Mouse (Mus musculus): ENCODE measurements around the gene C1ql2. TPM values are rescaled to one million over a fixed set of nuclear protein-coding genes. Genes with fewer than 3 reads are reported as not detected.

The C1ql2 gene
- polyA plus RNA-seq, 1 experiment from 2014 or later = 0.40 TPM

- Histone ChIP-seq H3K36me3 (replicated peaks) (no peaks in the 10 kb centered on the region), H3K4me2 (peak overlapping the region; percentile 59), H3K9ac (0 out of 2 replicates have a peak overlapping the region, but pooled peaks have one; percentile 21), H3K4me1 (peaks cover 36% of the 10 kb centered on the region), H3K27ac (no peak overlapping the region), H3K27me3 (peaks cover 92% of the 10 kb centered on the region), H3K9me3 (no peaks in the 10 kb centered on the region), H3K4me3 (replicated peaks) (peak overlapping the region; percentile 40)
- ATAC-seq (ENCODE audit: low FRiP score) = no peak
- WGBS = 2% methylated on average over 17 of the region's 17 CpGs
Observed at GRCm38 (mm10) chr1:120341811-120342370, 1.5 kb downstream of the C1ql2 start.

GRCm38 (mm10) chr1:120342371-120342821 lies 2.0 kb downstream of the C1ql2 start:
- peaks cover 36% of the 10 kb centered on the region for H3K4me1 ChIP-seq
- peak; percentile 15; the same call in 1 of the 2 replicates for ATAC-seq (ENCODE audit: low FRiP score)
- peak overlapping the region; percentile 40 for H3K4me3 ChIP-seq (replicated peaks)
- H3K9me3 ChIP-seq = no peaks in the 10 kb centered on the region
- H3K4me2 ChIP-seq = peak overlapping the region; percentile 59
- under 1% methylated on average over 34 of the region's 34 CpGs for WGBS
- H3K36me3 ChIP-seq (replicated peaks) = no peaks in the 10 kb centered on the region
- H3K9ac ChIP-seq = 0 out of 2 replicates have a peak overlapping the region, but pooled peaks have one; percentile 21
- peaks cover 87% of the 10 kb centered on the region for H3K27me3 ChIP-seq
- no peak overlapping the region for H3K27ac ChIP-seq

GRCm38 (mm10) chr1:120345001-120345400 lies 4.6 kb downstream of the C1ql2 start:
- Histone ChIP-seq H3K27me3 (peaks cover 61% of the 10 kb centered on the region), H3K9ac (no peak overlapping the region), H3K27ac (no peak overlapping the region), H3K9me3 (no peaks in the 10 kb centered on the region), H3K36me3 (replicated peaks) (no peaks in the 10 kb centered on the region), H3K4me1 (peaks cover 35% of the 10 kb centered on the region), H3K4me3 (replicated peaks) (no peak overlapping the region), H3K4me2 (no peak overlapping the region)
- ATAC-seq (ENCODE audit: low FRiP score) = no peak
- 9% methylated on average over 7 of the region's 7 CpGs for WGBS

GRCm38 (mm10) chr1:120354387-120354786 lies 14.0 kb downstream of the C1ql2 start:
- WGBS = 22% methylated on average over 2 of the region's 2 CpGs

GRCm38 (mm10) chr1:120357371-120358274 lies 17.2 kb downstream of the C1ql2 start:
- H3K9ac ChIP-seq = no peak overlapping the region
- no peak overlapping the region; the same call in 1 of the 2 replicates for H3K4me3 ChIP-seq (replicated peaks)
- H3K4me2 ChIP-seq = peak overlapping the region; percentile 36
- H3K36me3 ChIP-seq (replicated peaks) = no peaks in the 10 kb centered on the region
- WGBS = 5% methylated on average over 16 of the region's 16 CpGs
- H3K27ac ChIP-seq = no peak overlapping the region
- peaks cover 29% of the 10 kb centered on the region for H3K27me3 ChIP-seq
- no peaks in the 10 kb centered on the region for H3K9me3 ChIP-seq
- ATAC-seq (ENCODE audit: low FRiP score) = peak; percentile 85
- H3K4me1 ChIP-seq = peaks cover 14% of the 10 kb centered on the region

More at GRCm38 (mm10) chr1:120354387-120354786, 14.0 kb downstream of the C1ql2 start:
- Histone ChIP-seq H3K4me1 (peaks cover 14% of the 10 kb centered on the region), H3K4me3 (replicated peaks) (no peak overlapping the region), H3K36me3 (replicated peaks) (no peaks in the 10 kb centered on the region), H3K9ac (no peak overlapping the region), H3K27me3 (peaks cover 33% of the 10 kb centered on the region), H3K27ac (no peak overlapping the region), H3K9me3 (no peaks in the 10 kb centered on the region), H3K4me2 (no peak overlapping the region)
- ATAC-seq (ENCODE audit: low FRiP score) = no peak

GRCm38 (mm10) chr1:120363638-120364037 lies 23.3 kb downstream of the C1ql2 start:
- 83% methylated on average over 1 of the region's 1 CpGs for WGBS
- no peak overlapping the region for H3K9ac ChIP-seq
- no peak for ATAC-seq (ENCODE audit: low FRiP score)
- no peaks in the 10 kb centered on the region for H3K36me3 ChIP-seq (replicated peaks)
- no peaks in the 10 kb centered on the region for H3K9me3 ChIP-seq
- no peak overlapping the region for H3K27ac ChIP-seq
- H3K4me3 ChIP-seq (replicated peaks) = no peak overlapping the region
- H3K4me1 ChIP-seq = no peaks in the 10 kb centered on the region
- no peak overlapping the region for H3K4me2 ChIP-seq
- peaks cover 8% of the 10 kb centered on the region; the same call in 1 of the 2 replicates for H3K27me3 ChIP-seq

GRCm38 (mm10) chr1:120368138-120368537 lies 27.8 kb downstream of the C1ql2 start:
- no peaks in the 10 kb centered on the region for H3K27me3 ChIP-seq
- no peaks in the 10 kb centered on the region for H3K9me3 ChIP-seq
- H3K4me3 ChIP-seq (replicated peaks) = no peak overlapping the region
- no peaks in the 10 kb centered on the region for H3K4me1 ChIP-seq
- no peaks in the 10 kb centered on the region for H3K36me3 ChIP-seq (replicated peaks)
- 68% methylated on average over 3 of the region's 3 CpGs for whole genome bisulfite sequencing
- no peak overlapping the region for H3K9ac ChIP-seq
- H3K4me2 ChIP-seq = no peak overlapping the region
- no peak for ATAC-seq (ENCODE audit: low FRiP score)
- no peak overlapping the region for H3K27ac ChIP-seq

- Histone ChIP-seq H3K4me2 (no peak overlapping the region), H3K4me1 (no peaks in the 10 kb centered on the region), H3K9me3 (no peaks in the 10 kb centered on the region), H3K36me3 (replicated peaks) (no peaks in the 10 kb centered on the region), H3K27me3 (no peaks in the 10 kb centered on the region), H3K27ac (no peak overlapping the region), H3K4me3 (replicated peaks) (no peak overlapping the region), H3K9ac (no peak overlapping the region)
- WGBS = 84% methylated on average over 7 of the region's 7 CpGs
- no peak for ATAC-seq (ENCODE audit: low FRiP score)
Observed at GRCm38 (mm10) chr1:120374131-120374530, 33.7 kb downstream of the C1ql2 start.

GRCm38 (mm10) chr1:120374832-120375231 lies 34.5 kb downstream of the C1ql2 start:
- Histone ChIP-seq H3K4me1 (no peaks in the 10 kb centered on the region), H3K27me3 (no peaks in the 10 kb centered on the region), H3K36me3 (replicated peaks) (no peaks in the 10 kb centered on the region), H3K27ac (no peak overlapping the region), H3K9me3 (no peaks in the 10 kb centered on the region), H3K4me2 (no peak overlapping the region), H3K4me3 (replicated peaks) (no peak overlapping the region), H3K9ac (no peak overlapping the region)
- 82% methylated on average over 2 of the region's 2 CpGs for WGBS
- ATAC-seq (ENCODE audit: low FRiP score) = no peak

GRCm38 (mm10) chr1:120385029-120385571 lies 44.7 kb downstream of the C1ql2 start:
- H3K4me1 ChIP-seq = peaks cover 6% of the 10 kb centered on the region; the same call in 1 of the 2 replicates
- H3K9ac ChIP-seq = no peak overlapping the region
- H3K9me3 ChIP-seq = no peaks in the 10 kb centered on the region
- H3K4me3 ChIP-seq (replicated peaks) = no peak overlapping the region
- H3K4me2 ChIP-seq = no peak overlapping the region
- no peak for ATAC-seq (ENCODE audit: low FRiP score)
- no peaks in the 10 kb centered on the region for H3K36me3 ChIP-seq (replicated peaks)
- H3K27me3 ChIP-seq = no peaks in the 10 kb centered on the region
- no peak overlapping the region for H3K27ac ChIP-seq
- WGBS = 86% methylated on average over 18 of the region's 18 CpGs

GRCm38 (mm10) chr1:120389734-120390133 lies 49.4 kb downstream of the C1ql2 start:
- H3K4me3 ChIP-seq (replicated peaks) = no peak overlapping the region
- no peak overlapping the region for H3K27ac ChIP-seq
- H3K27me3 ChIP-seq = no peaks in the 10 kb centered on the region
- 36% methylated on average over 6 of the region's 6 CpGs for WGBS
- no peak overlapping the region for H3K9ac ChIP-seq
- no peak overlapping the region for H3K4me2 ChIP-seq
- no peaks in the 10 kb centered on the region for H3K9me3 ChIP-seq
- no peak for ATAC-seq (ENCODE audit: low FRiP score)
- H3K36me3 ChIP-seq (replicated peaks) = no peaks in the 10 kb centered on the region
- peaks cover 10% of the 10 kb centered on the region; the same call in 1 of the 2 replicates for H3K4me1 ChIP-seq

GRCm38 (mm10) chr1:120390336-120390735 lies 50.0 kb downstream of the C1ql2 start:
- WGBS = 5% methylated on average over 11 of the region's 11 CpGs
- no peaks in the 10 kb centered on the region for H3K27me3 ChIP-seq
- ATAC-seq (ENCODE audit: low FRiP score) = no peak
- no peaks in the 10 kb centered on the region for H3K36me3 ChIP-seq (replicated peaks)
- no peaks in the 10 kb centered on the region for H3K9me3 ChIP-seq
- H3K4me2 ChIP-seq = no peak overlapping the region
- no peak overlapping the region for H3K9ac ChIP-seq
- peaks cover 10% of the 10 kb centered on the region; the same call in 1 of the 2 replicates for H3K4me1 ChIP-seq
- H3K27ac ChIP-seq = no peak overlapping the region
- H3K4me3 ChIP-seq (replicated peaks) = no peak overlapping the region

Measured in forebrain, embryonic 12.5 days (tissue).